Mouse (Mus musculus): ENCODE results near the gene Tdrd1.

Tdrd1 gene

DNA sequence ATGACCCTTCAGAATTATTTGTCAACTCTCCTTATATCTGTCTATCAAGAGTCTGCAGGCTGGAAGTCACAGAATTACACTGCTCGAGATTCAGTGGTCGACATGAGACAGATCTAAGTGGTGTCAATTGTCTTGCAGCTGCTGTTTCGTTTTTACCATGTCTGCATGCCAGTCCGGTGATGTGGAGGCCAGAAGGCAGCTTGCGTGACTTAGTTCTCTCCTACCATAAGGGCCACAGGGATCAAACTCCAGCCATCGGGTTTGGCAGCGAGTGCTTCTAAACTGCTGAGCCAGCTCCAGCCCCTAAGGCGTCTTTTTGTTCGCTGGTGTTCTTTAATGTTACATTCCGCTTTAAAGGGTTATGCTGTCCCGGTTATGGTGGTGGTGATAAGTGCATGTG, 2.3 kb downstream of the Tdrd1 start:
- DNase-seq (ENCODE audit: low read depth, low spot score): no peak

- DNase-seq (ENCODE audit: low read depth, low spot score): no peak
Observed at GRCm38 (mm10) chr19:56829267-56829666, 3.3 kb downstream of the Tdrd1 start.

DNA sequence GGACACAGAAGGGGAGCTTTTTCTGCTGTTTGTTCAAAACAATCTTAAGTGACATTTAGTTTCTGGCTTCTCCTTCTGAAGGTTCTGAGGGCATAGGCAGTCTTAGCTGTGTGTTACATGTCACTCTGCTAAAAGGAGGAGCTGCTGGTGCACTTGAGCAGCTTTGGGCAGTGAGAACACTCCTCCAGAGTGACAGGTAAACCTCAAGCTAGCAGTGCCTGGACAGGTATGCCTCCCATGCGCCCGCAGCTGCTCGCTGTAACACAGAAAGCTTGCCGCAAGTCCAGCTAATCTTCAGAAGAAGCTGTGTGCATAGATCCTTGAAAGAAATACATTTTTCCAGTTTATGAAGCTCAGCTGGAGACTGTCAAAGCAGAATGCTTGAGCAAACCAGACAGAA, 4.2 kb downstream of the Tdrd1 start:
- no peak for DNase-seq (ENCODE audit: low read depth, low spot score)

DNA sequence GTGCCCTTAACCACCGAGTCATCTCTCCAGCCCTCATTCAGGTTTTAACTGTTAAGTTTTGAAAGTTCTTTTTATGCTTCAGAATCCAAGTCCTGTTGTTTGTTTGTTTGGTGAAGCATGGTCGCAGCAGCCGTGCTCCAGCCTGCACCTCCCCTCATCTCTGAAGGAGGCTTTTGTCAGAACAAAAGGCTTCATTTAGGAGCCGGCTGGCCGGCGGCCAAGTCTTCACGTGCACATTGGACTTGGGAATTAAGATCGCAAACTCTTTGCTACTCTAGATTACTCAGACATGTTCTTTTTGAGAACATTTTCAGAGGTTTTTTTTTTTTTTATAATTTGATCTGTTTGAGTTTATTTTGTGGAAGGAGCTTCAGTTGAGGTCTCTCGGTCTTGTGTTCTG, 9.3 kb downstream of the Tdrd1 start:
- DNase-seq (ENCODE audit: low read depth, low spot score): no peak

DNA sequence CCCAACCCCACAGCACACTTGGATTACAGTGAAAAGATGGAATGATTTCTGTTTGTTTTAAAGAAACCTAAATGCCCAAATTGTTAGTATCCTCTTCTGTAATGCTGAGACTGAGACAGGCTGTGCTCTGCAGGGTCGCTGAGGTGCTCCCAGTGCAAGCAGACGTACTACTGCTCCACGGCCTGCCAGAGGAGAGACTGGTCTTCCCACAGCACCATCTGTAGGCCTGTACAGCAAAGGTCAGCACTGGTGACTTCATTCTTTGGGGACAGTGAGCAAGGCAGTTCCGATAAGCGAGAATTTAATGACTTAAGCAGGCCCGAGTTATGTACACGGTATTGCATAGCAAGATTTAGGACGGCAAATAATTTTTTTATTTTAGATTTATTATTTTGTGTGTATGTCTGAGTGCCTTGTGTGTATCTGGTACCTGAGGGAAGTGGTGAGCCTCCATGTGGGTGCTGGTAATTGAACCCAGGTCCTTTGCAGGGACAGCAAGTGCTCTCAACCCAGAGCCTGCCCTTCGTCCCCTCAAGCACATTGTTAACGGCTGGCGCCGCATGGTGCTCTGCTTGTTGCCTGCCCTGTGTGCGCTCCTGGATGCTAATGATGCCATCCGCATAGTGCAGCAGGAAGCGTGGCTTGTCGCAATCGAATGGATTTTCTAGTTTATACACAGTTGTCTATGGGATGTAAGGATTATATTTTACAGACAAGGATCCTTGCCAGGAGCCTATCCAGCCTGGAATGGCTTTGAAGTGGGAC, 13.1 kb downstream of the Tdrd1 start:
- DNase-seq (ENCODE audit: low read depth, low spot score): no peak

DNA sequence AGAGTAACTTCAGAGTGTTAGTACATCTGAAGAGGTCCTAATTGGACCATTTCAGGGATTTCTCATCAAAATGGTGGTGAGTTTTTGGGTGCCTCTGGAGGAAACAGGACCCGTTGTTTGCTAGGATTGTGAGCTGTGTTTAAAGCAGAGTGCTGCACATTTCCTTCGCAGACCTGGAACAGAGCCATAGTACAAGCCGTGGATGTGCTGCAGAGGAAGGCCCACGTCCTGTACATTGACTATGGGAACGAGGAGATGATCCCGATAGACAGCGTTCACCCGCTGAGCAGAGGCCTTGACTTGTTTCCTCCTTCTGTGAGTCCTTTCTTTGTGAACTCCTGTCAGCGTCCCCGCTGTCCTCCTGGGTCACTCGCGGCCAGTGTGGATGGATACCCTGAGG, 17.0 kb downstream of the Tdrd1 start:
- no peak for DNase-seq (ENCODE audit: low read depth, low spot score)

GRCm38 (mm10) chr19:56852590-56852989, 26.6 kb downstream of the Tdrd1 start:
- no peak for DNase-seq (ENCODE audit: low read depth, low spot score)

- no peak for DNase-seq (ENCODE audit: low read depth, low spot score)
Observed at GRCm38 (mm10) chr19:56856455-56856854, 30.4 kb downstream of the Tdrd1 start.

- DNase-seq (ENCODE audit: low read depth, low spot score): no peak
Observed at GRCm38 (mm10) chr19:56867701-56868100, 41.7 kb downstream of the Tdrd1 start.

- DNase-seq (ENCODE audit: low read depth, low spot score): no peak
Observed at GRCm38 (mm10) chr19:56873816-56874600, 48.0 kb downstream of the Tdrd1 start, which contains the start of gene Vwa2. TSS of gene Vwa2 (plus strand) at chr19:56874249.

- no peak for DNase-seq (ENCODE audit: low read depth, low spot score)
Observed at GRCm38 (mm10) chr19:56874601-56875315, 48.7 kb downstream of the Tdrd1 start.

DNA sequence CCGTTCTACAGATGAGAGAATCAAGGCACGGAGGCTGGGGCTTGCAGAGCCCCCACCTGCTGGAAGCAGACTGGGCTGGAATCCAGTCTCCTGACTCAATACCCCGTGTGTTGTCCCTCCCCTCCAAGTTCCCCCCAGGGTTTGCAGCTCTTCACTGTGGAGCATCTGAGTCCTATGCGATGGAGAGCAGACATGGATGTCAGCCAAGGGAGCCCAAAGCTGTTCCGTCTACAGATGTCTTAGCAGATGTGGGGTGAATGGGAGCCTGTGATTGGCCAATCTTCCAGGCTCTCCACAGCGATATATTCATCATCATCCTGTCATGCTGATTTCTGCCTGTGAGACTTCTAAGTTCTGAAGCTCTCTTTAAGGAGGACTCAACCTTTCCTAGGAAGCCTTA, 51.4 kb downstream of the Tdrd1 start:
- DNase-seq (ENCODE audit: low read depth, low spot score): no peak

DNA sequence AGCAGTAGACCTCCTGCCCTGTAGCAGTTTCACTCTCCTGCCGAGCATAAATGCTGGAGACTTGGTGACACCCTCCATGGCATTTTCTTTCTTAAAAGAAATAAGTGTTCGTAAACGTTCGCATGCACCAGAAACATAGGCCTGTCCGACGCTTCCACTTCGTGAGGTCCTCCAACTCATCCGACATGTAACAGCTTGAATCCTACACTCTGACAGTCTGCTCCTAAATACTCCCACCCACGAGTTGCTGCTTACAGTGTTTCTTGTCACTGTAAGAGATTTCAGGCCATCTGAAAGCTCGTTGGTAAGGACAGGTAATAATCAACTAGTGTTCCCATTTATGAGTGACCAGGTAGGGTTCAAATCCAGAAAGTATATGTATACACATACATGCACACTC, 61.9 kb downstream of the Tdrd1 start:
- DNase-seq (ENCODE audit: low read depth, low spot score): no peak

DNA sequence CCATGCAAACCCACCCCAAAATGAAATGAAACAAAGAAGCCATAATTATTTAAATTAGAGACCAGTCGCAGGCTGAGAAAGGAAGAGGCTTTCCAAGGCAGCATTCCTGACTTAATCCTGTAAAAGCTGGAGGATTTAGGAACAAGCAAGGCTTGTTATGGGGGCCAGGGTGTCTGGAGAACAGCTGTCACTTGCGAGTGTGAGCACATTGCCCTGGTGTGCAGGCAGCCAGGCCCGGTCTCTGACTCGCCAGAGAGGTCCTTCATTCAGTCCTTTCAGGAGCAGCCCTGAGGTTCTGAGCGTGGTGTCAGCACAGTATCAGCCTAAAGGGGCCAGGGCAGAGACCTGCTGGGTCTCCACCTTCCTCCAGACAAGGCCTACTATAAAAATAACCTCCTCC, 62.6 kb downstream of the Tdrd1 start:
- no peak for DNase-seq (ENCODE audit: low read depth, low spot score)

GRCm38 (mm10) chr19:56891438-56891837, 65.4 kb downstream of the Tdrd1 start:
- DNase-seq (ENCODE audit: low read depth, low spot score): no peak

DNA sequence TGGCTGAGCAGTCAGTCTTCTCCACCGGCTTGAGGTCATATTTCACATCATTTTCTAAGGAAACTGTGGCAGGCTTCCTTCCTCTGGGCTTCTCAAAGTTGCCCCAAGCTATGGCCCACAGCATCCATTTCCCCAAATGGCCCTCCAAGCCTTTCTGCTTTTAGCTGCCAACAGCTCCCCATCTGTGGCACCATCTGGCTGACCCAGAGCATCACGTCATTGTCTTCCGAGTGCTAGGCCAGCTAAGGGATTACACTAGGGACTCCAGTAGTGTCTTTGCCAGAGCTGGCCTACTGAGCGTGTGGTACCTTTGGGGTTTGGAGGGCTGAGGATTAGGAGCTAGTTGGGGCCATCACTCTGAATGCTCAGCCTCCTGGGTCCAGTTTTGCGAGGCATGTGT, 66.6 kb downstream of the Tdrd1 start:
- no peak for DNase-seq (ENCODE audit: low read depth, low spot score)

GRCm38 (mm10) chr19:56893326-56893725, 67.3 kb downstream of the Tdrd1 start:
- DNase-seq (ENCODE audit: low read depth, low spot score): no peak

DNA sequence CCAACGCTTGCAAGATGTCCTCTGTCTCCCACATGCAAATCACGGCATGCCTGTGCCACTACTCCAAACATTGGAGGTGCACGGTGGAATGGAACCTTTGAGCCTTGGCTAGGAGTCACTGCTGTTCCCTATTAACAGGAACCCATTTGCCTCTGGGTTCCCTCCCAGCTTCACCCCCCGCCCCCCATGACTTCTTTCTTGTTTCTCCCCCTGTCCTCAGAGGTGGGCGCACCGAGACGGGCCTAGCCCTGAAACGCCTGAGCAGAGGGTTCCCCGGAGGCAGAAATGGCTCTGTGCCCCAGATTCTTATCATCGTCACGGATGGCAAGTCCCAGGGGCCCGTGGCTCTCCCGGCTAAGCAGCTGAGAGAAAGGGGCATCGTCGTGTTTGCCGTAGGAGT, 71.6 kb downstream of the Tdrd1 start:
- DNase-seq (ENCODE audit: low read depth, low spot score): no peak

DNA sequence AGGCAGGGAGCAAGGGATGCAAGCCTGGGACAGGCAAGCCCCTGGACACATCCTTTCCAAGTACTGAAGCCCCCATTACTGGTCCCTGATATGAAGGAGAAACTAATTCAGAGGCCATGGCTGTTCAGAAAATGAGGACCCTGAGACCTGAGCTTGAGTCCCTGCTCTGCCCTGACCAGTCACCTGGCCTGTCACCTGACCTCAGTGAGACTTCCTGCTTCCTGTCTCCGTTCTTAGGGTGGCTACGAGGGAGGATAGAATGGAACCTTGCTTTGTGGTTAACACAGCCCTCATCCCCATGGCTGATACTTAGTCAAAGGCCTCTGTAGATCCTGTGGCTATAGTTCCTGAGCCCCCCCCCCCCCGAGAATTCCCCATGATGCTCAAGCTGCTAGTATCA, 78.1 kb downstream of the Tdrd1 start:
- no peak for DNase-seq (ENCODE audit: low read depth, low spot score)

DNA sequence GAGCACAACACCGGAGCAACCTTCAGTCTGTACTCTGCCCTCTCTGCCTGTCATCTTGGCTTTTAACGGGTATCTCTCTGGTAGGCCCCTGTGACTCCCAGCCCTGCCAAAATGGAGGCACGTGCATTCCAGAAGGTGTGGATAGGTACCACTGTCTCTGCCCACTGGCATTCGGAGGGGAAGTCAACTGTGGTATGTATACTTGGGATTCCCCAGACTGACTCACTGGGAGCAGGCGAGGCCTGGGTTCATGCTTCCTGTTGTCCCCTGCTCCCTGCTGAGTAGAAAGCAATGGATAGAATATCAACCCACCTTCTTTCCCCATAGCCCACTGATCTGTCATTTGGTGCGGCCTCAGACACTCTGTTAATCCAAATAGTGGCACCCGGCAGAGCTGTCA, 79.4 kb downstream of the Tdrd1 start:
- DNase-seq (ENCODE audit: low read depth, low spot score): no peak

- no peak for DNase-seq (ENCODE audit: low read depth, low spot score)
Observed at GRCm38 (mm10) chr19:56907850-56908249, 81.8 kb downstream of the Tdrd1 start.

- peak; percentile 40 for DNase-seq (ENCODE audit: low read depth, low spot score)
Observed at GRCm38 (mm10) chr19:56908472-56909270, 82.7 kb downstream of the Tdrd1 start.
